Mouse (Mus musculus) heart, postnatal 36 days (tissue): ENCODE measurements at regions not wholly inside any gene's neighbourhood (a gene's known extent, or its start where the extent isn't known, plus 50 kb on each side); places are given as distances from the start of the nearest gene placed in this dataset.

ENCODE experiments used
- DNase-seq, 2 experiments: peaks; one replicate each; pipeline ENCODE4 v3.0.0; 2021 to 2022
- intact Hi-C: fragments of 180-260 bp; cut with DNase I; formaldehyde crosslinking; loops from one replicate; pipeline ENCODE4 v1.15.1; 2025

DNA sequence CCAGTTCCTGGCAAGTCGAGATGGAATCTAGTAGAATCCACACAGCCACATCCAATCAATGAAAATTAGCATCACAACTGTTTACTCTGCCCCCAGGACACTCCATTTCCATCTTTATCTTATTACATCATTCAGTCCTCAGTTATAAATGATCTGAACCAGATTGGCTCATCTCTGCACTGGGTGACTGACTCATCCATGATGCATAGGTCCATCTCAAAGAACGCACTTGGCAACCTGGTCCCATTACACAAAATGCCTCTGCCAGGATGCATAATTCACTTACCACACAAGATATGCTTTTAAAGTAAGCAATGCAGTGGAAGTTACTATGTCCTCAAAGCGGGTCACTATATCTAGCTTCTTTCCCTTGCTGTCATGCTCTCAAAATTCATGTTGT, 110.0 kb upstream of the Gria1 start:
- DNase-seq, result no peak
- intact Hi-C loops, result no loop called here

DNA sequence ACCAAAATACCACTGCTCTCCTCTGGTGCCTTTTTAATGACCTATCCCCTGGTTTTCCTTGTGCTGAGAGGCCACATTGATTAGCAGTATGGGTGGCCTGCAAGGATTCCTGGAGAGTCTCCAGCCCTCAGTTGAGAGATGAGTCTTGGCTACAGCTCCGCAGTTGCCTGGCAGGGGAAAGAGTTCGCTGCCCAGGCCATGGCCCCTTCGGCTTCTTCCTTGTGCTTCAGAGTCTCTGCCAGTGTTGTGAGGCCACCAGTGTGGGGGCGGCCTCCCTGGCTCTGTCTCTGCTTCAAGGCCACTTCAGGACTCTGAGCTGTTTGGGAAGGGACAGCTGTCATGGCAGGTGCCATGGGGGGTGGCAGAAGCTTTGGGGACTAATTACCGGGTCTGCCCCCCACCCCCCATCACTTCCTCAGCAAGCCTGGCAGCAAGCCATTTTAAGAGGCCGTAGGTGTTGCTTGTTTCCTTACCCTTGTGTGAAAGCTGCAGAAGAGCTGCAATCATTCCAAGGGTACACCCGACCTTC, 85.8 kb upstream of the Gria1 start:
- intact Hi-C loops, result no loop called here
- DNase-seq, result no peak

DNA sequence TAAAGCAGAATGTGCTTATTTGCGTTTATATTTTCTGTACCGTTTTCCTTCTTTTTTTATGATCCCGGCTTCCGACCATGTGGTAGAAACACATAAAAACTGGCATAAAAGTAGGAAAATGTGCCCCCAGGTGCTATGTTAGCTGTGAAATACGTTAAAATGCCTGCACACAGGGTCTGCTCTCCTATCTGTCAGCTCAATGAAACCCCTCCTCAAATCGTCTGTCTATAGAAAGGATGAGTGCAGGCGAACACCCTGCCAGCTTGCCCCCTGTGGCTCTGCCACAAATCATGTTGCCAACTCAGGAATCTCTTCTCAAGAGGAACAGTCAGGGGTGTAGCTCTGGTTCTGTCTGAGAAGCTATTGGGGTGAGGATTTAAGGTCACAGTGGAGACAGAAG, 78.4 kb upstream of the Gria1 start:
- DNase-seq, result no peak
- intact Hi-C loops, result no loop called here

DNA sequence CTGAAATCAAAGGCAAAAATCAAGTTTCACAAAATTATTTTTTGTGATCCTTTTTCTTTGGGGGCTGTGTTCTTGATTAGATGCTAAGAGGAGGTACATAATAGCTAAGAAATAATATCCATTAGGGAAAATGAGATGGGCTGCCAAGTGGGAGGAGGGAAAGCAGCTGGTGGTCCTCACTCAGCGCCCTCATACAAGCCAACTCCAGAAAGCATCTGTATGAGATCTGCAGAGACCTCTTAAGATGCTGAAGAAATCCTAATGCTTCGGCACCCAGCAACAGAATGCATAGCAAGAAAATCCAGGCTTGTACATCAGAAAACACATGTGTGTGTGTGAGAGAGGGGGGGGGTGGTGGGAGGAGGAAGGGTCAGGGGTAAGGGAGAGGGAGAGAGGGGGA, 58.8 kb upstream of the Gria1 start:
- intact Hi-C loops, result no loop called here
- peak in 1 of 2 experiments; percentile 5 for DNase-seq

DNA sequence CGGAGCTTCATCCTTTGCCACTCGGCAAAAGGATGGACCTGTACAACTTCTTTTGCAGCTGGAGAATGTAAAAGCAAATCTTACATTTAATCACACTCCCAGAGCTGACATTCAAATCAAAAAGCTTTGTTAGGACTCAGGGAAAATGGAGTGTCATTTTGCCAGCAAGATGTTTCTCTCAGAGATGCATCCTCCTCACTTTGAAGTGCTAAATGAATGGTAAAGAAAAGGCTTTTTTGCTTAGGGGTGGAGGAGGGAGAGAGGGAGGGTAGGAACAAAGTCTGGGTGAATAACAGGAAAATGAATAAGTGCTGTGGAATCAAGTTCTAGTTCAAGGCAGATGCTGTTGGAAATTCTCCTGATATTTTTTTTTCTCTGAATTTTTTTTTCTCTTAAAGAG, 53.4 kb upstream of the Gria1 start:
- intact Hi-C loops, result no loop called here
- no peak for DNase-seq
